Mouse (Mus musculus): ENCODE measurements around the gene Txn1.

The Txn1 gene

DNA sequence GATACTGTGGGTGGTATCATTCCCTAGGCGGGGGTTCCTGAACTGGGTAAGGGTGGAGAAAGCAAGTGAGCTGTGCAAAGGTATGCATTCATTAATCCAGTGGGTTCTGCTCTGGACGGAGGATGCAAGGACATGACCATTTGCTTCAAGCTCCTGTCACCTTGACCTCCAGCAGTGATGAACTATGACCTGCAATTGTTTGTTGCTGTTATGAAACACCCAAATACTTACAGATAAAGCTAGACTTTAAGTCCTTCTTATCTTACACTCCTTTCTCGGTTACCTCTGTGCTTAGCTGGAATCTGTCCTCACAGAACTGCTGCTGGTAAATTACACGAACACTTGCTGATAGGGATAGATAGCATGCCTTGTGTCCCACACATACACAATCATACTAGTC lies 15.6 kb downstream of the Txn1 start:
- DNase-seq: no peak

GRCm38 (mm10) chr4:57937292-57937691 lies 18.9 kb downstream of the Txn1 start:
- DNase-seq: no peak

DNA sequence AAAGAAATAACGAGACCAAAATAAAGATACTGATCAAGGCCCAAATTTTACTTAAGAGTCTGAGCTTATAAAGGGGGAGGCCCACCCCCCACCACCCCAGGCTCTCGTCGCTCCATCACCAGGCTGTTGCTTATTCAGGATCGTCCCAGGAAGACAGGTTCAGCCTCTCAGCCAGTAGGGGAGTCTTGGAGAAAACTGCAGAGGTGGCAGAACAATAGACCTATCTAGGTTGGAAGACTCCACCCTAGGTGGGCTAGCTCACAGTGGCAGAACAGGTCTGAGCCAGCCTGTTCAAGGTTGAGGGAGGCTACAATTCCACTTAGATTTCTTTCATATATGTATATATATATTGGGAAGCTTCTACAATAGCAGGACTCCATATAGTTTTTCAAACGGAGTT lies 22.0 kb downstream of the Txn1 start:
- DNase-seq: no peak

- no peak for DNase-seq
Measured at GRCm38 (mm10) chr4:57930559-57931170, 25.5 kb downstream of the Txn1 start.

DNA sequence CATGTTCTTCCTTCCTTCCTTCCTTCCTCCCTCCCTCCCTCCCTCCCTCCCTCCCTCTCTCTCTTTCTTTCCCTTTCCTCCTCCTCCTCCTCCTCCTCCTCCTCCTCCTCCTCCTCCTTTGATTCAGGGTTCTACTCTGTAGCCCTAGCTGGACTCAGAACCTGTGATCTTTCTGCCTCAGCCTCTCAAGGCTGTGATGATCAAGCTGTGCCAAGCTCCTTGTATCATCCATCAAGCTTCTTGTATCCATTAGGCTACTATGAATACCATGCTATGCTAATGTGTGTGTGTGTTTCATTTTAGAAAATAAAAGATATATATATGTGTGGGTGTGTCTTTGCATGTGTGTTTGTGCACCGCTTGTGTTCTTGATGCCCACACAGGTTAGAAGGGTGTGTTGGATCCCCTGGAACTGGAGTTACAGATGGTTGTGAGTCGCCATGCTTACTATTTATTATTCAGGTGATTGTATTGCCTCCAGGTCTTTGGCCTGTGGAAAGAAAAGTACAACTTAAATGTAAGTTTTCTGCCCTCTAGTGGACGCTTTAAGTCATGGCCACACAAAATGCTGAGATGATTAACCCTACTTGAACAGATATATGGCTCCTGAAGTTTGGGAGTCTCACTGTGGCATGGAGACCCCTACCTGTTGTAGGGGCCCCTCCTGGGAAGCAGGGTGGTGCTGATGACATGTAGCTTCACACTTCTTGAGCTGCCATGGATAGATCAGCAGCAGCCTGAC lies 28.6 kb downstream of the Txn1 start:
- DNase-seq: peak; percentile 52 to 73

DNA sequence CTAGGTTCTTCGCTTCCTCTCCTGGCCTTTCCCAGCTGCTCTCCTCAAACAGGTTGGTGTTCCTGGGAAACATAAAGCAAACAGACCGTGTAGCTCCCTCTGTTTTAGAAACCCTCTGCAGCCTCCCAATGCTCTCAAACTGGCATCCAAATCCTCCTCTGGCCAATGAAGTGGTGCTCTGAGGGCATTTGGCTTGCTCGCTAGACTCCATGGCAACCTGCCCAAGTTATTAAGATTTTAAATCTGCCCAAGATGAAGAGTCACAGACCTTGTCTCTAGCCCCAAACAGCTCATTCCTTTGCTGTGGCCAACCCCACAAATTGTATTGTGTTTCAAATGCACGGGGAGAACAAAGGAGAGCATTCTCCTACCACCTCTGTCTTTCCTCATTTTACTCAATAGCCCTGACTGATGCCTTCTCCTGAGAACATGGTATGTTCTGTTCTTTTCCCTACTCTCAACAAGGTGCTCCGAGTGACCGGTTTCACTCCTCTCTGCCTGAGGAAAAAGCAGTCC lies 31.6 kb downstream of the Txn1 start:
- DNase-seq: peak; percentile 67 to 73

- DNase-seq: peak; percentile 47 to 60
Measured at GRCm38 (mm10) chr4:57922171-57922570, 34.0 kb downstream of the Txn1 start.

- DNase-seq: no peak
Measured at GRCm38 (mm10) chr4:57920522-57920921, 35.7 kb downstream of the Txn1 start.

- DNase-seq: no peak
Measured at GRCm38 (mm10) chr4:57919494-57920423, 36.5 kb downstream of the Txn1 start.

DNA sequence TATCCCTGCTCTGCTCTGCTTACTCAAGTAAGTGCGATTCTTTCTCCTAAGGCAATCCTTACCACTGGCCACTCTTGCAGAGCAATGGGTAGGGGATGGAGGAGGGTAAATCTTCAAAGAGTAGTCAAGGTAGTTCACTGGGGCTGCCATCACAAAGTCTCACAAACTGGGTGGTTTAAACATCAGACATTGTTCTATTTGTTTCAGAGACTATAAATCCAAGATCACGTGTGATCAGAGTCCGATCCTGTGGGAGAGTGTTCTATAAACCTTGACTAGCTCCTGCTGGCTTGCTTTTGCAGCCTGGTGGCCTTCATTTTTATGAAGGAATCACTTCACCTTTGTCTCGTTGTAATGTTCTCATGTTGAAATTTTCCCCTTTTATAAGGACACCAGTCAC lies 39.5 kb downstream of the Txn1 start:
- no peak for DNase-seq

GRCm38 (mm10) chr4:57916201-57916661 lies 40.0 kb downstream of the Txn1 start, which contains the start of gene D630039A03Rik:
Gene D630039A03Rik, minus strand, starts transcription at chr4:57916297.
- peak; percentile 81 to 82 for DNase-seq

DNA sequence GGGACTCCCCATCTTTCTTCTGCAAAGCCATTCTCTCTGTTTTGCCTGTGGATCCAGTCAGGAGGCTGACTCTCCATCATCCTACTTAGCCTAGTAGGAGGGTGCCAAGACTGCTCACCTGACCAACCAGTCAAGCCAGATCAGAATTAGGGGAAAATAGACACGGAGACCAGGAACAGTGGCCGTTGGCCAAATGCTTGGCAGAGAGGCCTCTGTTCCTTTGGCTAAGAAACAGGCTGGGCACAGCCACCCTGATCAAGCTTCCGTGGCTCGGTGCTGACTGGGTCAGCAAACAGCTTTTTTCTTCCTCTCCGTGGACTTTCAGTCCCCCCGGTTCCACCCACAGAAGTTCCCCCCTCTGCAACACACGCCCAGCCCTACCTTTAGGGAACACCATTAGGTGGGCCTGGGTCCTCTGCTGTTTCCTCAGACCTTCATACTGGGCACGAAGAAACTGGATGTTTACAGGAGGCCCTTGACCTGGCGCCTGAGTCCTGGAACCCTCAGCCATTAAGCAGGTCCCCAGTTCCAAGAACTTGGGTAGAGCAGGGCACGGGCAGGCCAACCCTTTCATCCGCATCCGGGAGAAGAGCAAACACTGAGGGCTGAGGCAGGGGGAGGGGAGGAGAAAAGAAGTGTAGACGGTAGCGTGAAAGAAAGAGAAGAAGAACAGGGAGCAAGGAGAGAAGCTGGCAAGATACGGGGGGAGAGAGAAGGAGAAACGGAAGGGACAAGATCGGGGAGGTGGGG lies 40.8 kb downstream of the Txn1 start:
- peak; percentile 94 to 95 for DNase-seq

DNA sequence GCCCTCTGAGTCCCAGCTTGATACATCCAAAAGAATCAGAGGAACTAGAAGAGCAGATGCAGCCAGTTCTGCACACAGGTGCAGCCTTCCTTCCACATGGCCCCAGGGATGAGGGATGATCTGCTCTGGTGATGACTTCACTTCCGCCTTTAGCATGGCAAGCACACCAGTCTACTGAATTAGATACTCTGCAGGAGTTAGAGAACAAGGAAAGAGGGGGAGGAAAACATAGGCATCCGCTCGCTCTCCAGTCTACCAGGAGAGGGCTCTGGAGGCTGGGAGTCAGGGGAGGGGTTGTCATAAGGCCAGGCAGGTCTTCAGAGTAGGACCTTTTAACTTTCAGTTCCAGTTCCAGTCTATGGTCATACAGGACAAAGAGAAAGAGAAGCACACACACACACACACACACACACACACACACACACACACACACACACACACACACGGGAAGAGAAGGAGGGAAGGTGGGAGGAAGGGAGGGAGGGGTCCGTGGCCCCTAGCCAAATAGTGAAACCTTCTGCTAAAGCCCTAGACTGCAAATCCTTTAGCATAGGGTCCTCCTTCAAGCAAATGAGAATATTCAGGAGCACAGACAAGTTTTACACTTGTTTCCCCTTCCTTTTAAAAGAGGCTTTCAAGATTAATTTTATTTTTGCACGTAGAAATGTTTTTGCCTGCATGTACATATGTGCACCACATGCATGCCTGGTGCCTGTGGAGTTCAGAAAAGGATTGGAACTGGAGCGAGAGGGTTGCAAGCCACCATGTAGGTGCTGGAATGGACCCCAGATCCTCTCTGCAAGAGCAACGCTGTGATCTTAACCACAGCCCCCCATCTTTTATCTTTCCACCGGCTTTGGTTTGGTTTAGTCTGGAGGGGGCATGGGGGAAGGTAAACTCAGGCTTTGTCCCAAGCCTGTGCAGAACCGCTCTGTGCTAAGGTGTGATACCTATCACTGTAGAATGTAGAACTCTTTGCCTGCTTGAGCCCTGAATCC lies 41.7 kb downstream of the Txn1 start:
- peak; percentile 87 for DNase-seq

- no peak for DNase-seq
Measured at GRCm38 (mm10) chr4:57913021-57913420, 43.2 kb downstream of the Txn1 start.

GRCm38 (mm10) chr4:57908860-57909259 lies 47.4 kb downstream of the Txn1 start:
- no peak for DNase-seq

- DNase-seq: no peak
Measured at GRCm38 (mm10) chr4:57906708-57907107, 49.5 kb downstream of the Txn1 start.

GRCm38 (mm10) chr4:57904638-57905037 lies 51.6 kb downstream of the Txn1 start:
- no peak for DNase-seq

- peak; percentile 81 to 87 for DNase-seq
Measured at GRCm38 (mm10) chr4:57904211-57904610, 52.0 kb downstream of the Txn1 start.

DNA sequence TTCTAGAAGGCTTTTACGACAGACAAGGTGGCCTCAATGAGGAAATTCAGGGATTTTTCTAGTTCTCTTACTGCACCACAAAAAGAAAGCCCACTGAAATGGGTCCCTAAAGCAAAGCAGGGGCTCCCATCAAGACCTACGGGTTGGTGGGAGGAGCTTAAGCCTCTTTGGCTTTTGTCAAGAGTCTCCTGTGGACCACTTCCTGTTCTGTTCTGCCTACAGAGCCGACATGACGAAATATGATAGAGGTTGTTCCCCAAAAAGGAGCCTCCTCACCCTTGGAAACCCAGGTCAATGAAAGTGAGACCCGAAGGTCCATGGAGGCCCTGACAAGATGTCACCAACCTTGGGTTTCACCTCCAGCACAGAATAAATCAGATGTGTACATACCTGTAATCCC lies 53.6 kb downstream of the Txn1 start:
- no peak for DNase-seq

DNA sequence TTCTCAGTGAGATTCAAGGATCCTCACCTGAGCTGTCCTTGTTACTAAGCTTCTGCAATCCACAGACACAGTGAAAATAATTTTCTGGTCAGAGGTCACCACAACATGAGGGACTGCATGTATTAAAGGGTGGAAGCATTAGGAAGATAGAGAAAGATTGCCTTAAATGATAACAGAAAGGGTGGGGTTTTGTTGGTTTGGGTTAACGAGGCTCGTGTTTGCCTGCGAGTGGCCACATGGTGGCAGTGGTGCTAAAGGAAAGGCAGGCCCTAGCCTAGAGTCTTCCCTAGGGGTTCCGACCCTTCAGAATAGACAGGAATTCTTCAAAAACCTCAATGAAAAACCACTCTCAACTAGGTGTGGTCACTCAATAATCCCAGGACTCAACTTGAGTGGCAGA lies 55.0 kb downstream of the Txn1 start:
- peak; percentile 85 to 88 for DNase-seq

GRCm38 (mm10) chr4:57896631-57897030 lies 59.6 kb downstream of the Txn1 start:
- no peak for DNase-seq
